Mouse (Mus musculus): ENCODE results near the gene Rassf8.

The Rassf8 gene

GRCm38 (mm10) chr6:145862321-145862720 is 115.8 kb downstream of the Rassf8 start:
- no peak for DNase-seq (ENCODE audit: low spot score)

- no peak for DNase-seq (ENCODE audit: low spot score)
Measured at GRCm38 (mm10) chr6:145862739-145863064, 116.2 kb downstream of the Rassf8 start.

- DNase-seq (ENCODE audit: low spot score) = peak; percentile 51
Measured at GRCm38 (mm10) chr6:145863065-145863971, 116.8 kb downstream of the Rassf8 start.

- no peak for DNase-seq (ENCODE audit: low spot score)
Measured at GRCm38 (mm10) chr6:145864171-145864570, 117.6 kb downstream of the Rassf8 start.

GRCm38 (mm10) chr6:145865289-145865885 is 118.8 kb downstream of the Rassf8 start, which contains the start of gene Bhlhe41:
Bhlhe41 (minus strand) TSS chr6:145865558.
- peak; percentile 68 for DNase-seq (ENCODE audit: low spot score)

- peak; percentile 88 for DNase-seq (ENCODE audit: low spot score)
Measured at GRCm38 (mm10) chr6:145865886-145866851, 119.6 kb downstream of the Rassf8 start.

- DNase-seq (ENCODE audit: low spot score) = no peak
Measured at GRCm38 (mm10) chr6:145867111-145867510, 120.6 kb downstream of the Rassf8 start.

Data from lung, postnatal 25 days (tissue).